Mouse (Mus musculus): ENCODE measurements around the gene Foxj1.

GRCm38 (mm10) chr11:116351294-116351693 is 16.1 kb upstream of the Foxj1 start:
- TF ChIP-seq USF1 (IDR thresholded peaks at IDR 0.05; ENCODE audit: low read depth) (no peak), POLR2A (IDR thresholded peaks at IDR 0.05; ENCODE audit: insufficient read length, low read depth) (no peak), CEBPB (IDR thresholded peaks at IDR 0.05; ENCODE audit: insufficient read depth, poor library complexity, severe bottlenecking) (no peak), POLR2AphosphoS2 (IDR thresholded peaks at IDR 0.05; ENCODE audit: insufficient read length, low read depth) (no peak), MAX (IDR thresholded peaks at IDR 0.05; ENCODE audit: low read depth) (no peak), TCF3 (IDR thresholded peaks at IDR 0.05; ENCODE audit: insufficient read length, low read depth) (no peak), MYOG (IDR thresholded peaks at IDR 0.05; ENCODE audit: control insufficient read depth in 1 of 3, insufficient read depth in 1 of 3, insufficient read length in 2 of 3, low read depth in 2 of 3) (no peak), TCF12 (IDR thresholded peaks at IDR 0.05; ENCODE audit: insufficient read depth, poor library complexity, severe bottlenecking) (no peak), SRF (IDR thresholded peaks at IDR 0.05; ENCODE audit: control insufficient read depth, insufficient read length, low read depth) (no peak), E2F4 (IDR thresholded peaks at IDR 0.05; ENCODE audit: insufficient read depth) (no peak), MYOD1 (IDR thresholded peaks at IDR 0.05; ENCODE audit: control insufficient read depth in 1 of 3, insufficient read length in 2 of 3, low read depth in 2 of 3) (no peak)
